Mouse (Mus musculus) 3T3-L1 (cell line): ENCODE measurements at regions not wholly inside any gene's neighbourhood (a gene's known extent, or its start where the extent isn't known, plus 50 kb on each side); places are given as distances from the start of the nearest gene placed in this dataset.
A peak's percentile ranks its signal among the peaks of the same experiment; 100 is the strongest.

Experiments
- DNase-seq: peaks from one replicate; pipeline ENCODE4 v3.0.0-alpha.2; 2015; ENCODE audit warnings: low read depth, low spot score

DNA sequence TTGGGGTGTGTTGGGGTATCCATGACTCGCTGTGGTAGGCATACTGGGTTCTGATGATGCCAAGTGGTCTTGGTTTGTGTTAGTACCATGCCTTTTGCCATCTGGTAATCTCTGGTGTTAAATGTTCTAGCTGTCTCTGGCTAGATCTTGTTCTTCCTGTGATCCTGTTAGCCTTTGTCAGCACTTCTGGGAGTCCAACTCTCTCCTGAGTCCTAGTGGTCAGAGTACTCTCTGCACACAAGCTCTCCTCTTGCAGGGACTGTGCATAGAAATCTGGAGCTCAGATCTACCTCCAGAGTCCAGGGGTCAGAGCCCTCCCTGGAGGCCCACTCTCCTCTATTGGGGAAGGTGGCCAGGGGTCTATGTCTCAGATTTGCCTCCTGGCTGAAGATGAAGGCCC lies 922.0 kb upstream of the Kif18a start:
- no peak for DNase-seq

GRCm38 (mm10) chr2:108404181-108404580 lies 876.4 kb upstream of the Kif18a start:
- peak; percentile 92 for DNase-seq

GRCm38 (mm10) chr2:108446598-108446997 lies 833.9 kb upstream of the Kif18a start:
- DNase-seq, result peak; percentile 69
